Mouse (Mus musculus) Muller cell, postnatal 12 days (primary cell): ENCODE measurements around the gene Srsf7.

Experiments
- DNase-seq: peaks from one replicate; pipeline ENCODE4 v3.0.0-alpha.2; 2015; ENCODE audit errors: inconsistent ontology term

The Srsf7 gene

GRCm38 (mm10) chr17:80156905-80157304 lies 50.2 kb downstream of the Srsf7 start:
- no peak for DNase-seq

- DNase-seq = no peak
Measured at GRCm38 (mm10) chr17:80153631-80154030, 53.5 kb downstream of the Srsf7 start.

- DNase-seq = no peak
Measured at GRCm38 (mm10) chr17:80152767-80153630, 54.1 kb downstream of the Srsf7 start.

DNA sequence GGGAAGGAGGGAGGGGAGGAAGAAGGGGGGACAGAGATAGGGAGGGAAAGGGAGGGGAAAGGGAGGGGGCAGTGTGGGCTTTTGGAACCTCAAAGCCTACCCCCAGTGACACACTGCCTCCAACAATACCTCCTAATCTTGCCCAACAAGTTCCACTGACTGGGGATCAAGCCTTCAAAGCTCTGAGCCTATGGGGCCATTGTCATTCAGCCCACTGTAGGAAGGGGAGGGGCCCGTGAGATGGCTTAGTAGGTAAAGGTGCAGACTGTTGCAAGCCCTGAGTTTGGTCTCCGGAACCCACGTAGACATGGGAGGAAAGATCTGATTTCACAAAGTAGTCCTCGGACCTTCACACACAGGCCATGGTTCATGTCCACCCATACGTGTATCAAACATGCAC lies 55.8 kb downstream of the Srsf7 start:
- no peak for DNase-seq
